Mouse (Mus musculus): ENCODE measurements around the gene Foxred2. TPM values are rescaled to one million over a fixed set of nuclear protein-coding genes. Genes with fewer than 3 reads are reported as not detected.

Foxred2 gene
- polyA plus RNA-seq (2015; fragmentation: Nextera tagmentation; extraction: Ambion mirVana), result 0.21 and 0.24 TPM in 2 replicates

GRCm38 (mm10) chr15:77956404-77956901 is at the start of gene Foxred2:
Gene Foxred2, minus strand, starts transcription at chr15:77956722.
- H3K27me3 ChIP-seq (replicated peaks; ENCODE audit: insufficient read depth, low read length), result peaks cover 10% of the 10 kb centered on the region
- H3K4me3 ChIP-seq (ENCODE audit: low read depth, low read length), result peak within 1 kb of the TSS; percentile 33
- DNase-seq (ENCODE audit: low spot score) (peak; percentile 91), ATAC-seq (peak; percentile 98)
- no peak within 1 kb of the TSS for H3K27ac ChIP-seq (ENCODE audit: low read length)
- H3K9ac ChIP-seq (replicated peaks; ENCODE audit: low read depth), result no peak within 1 kb of the TSS
- peaks cover 10% of the 10 kb centered on the region for H3K4me1 ChIP-seq (ENCODE audit: insufficient read depth, low read depth, low read length)
- H3K9me3 ChIP-seq (ENCODE audit: low read length), result no peaks in the 10 kb centered on the region
- H3K4me2 ChIP-seq (replicated peaks; ENCODE audit: low read depth, low read length), result peak within 1 kb of the TSS; percentile 64
- peaks cover 21% of the 10 kb centered on the region for H3K36me3 ChIP-seq (ENCODE audit: insufficient read depth, low read length)
- 1% methylated on average over 32 of the region's 39 CpGs for WGBS
- TF ChIP-seq CTCF (IDR thresholded peaks at IDR 0.05) (peak; percentile 62), EP300 (IDR thresholded peaks at IDR 0.05) (no peak)

GRCm38 (mm10) chr15:78003929-78004328 is 47.4 kb upstream of the Foxred2 start:
- peak; percentile 32 for DNase-seq (ENCODE audit: low spot score)

GRCm38 (mm10) chr15:78001400-78001799 is 44.9 kb upstream of the Foxred2 start:
- no peak for ATAC-seq
- H3K4me1 ChIP-seq (ENCODE audit: insufficient read depth, low read depth, low read length), result no peaks in the 10 kb centered on the region
- H3K27me3 ChIP-seq (replicated peaks; ENCODE audit: insufficient read depth, low read length), result no peaks in the 10 kb centered on the region
- H3K4me3 ChIP-seq (ENCODE audit: low read depth, low read length), result no peak overlapping the region
- no peak overlapping the region for H3K4me2 ChIP-seq (replicated peaks; ENCODE audit: low read depth, low read length)
- no peak for DNase-seq (ENCODE audit: low spot score)
- H3K27ac ChIP-seq (ENCODE audit: low read length), result no peak overlapping the region
- no peak overlapping the region for H3K9ac ChIP-seq (replicated peaks; ENCODE audit: low read depth)
- TF ChIP-seq CTCF (IDR thresholded peaks at IDR 0.05) (no peak), EP300 (IDR thresholded peaks at IDR 0.05) (no peak)
- WGBS, result 29% methylated on average over 5 of the region's 5 CpGs
- no peaks in the 10 kb centered on the region for H3K9me3 ChIP-seq (ENCODE audit: low read length)
- H3K36me3 ChIP-seq (ENCODE audit: insufficient read depth, low read length), result no peaks in the 10 kb centered on the region

More at GRCm38 (mm10) chr15:78003929-78004328, 47.4 kb upstream of the Foxred2 start:
- Histone ChIP-seq H3K27me3 (replicated peaks; ENCODE audit: insufficient read depth, low read length) (no peaks in the 10 kb centered on the region), H3K4me2 (replicated peaks; ENCODE audit: low read depth, low read length) (no peak overlapping the region), H3K4me1 (ENCODE audit: insufficient read depth, low read depth, low read length) (no peaks in the 10 kb centered on the region), H3K9me3 (ENCODE audit: low read length) (no peaks in the 10 kb centered on the region), H3K27ac (ENCODE audit: low read length) (no peak overlapping the region), H3K36me3 (ENCODE audit: insufficient read depth, low read length) (no peaks in the 10 kb centered on the region), H3K9ac (replicated peaks; ENCODE audit: low read depth) (no peak overlapping the region), H3K4me3 (ENCODE audit: low read depth, low read length) (no peak overlapping the region)
- peak; percentile 57; the same call in 1 of the 2 replicates for ATAC-seq
- no peak for TF ChIP-seq EP300 (IDR thresholded peaks at IDR 0.05)
- TF ChIP-seq CTCF (IDR thresholded peaks at IDR 0.05), result no peak
- 22% methylated on average over 9 of the region's 9 CpGs for WGBS

GRCm38 (mm10) chr15:77988541-77988940 is 32.0 kb upstream of the Foxred2 start:
- ATAC-seq (no peak), DNase-seq (ENCODE audit: low spot score) (no peak)
- Histone ChIP-seq H3K4me2 (replicated peaks; ENCODE audit: low read depth, low read length) (no peak overlapping the region), H3K27me3 (replicated peaks; ENCODE audit: insufficient read depth, low read length) (no peaks in the 10 kb centered on the region), H3K27ac (ENCODE audit: low read length) (no peak overlapping the region), H3K9me3 (ENCODE audit: low read length) (no peaks in the 10 kb centered on the region), H3K9ac (replicated peaks; ENCODE audit: low read depth) (no peak overlapping the region), H3K4me3 (ENCODE audit: low read depth, low read length) (no peak overlapping the region), H3K36me3 (ENCODE audit: insufficient read depth, low read length) (no peaks in the 10 kb centered on the region), H3K4me1 (ENCODE audit: insufficient read depth, low read depth, low read length) (no peaks in the 10 kb centered on the region)
- TF ChIP-seq CTCF (IDR thresholded peaks at IDR 0.05), result no peak
- TF ChIP-seq EP300 (IDR thresholded peaks at IDR 0.05), result no peak
- WGBS, result 58% methylated on average over 5 of the region's 5 CpGs

- Histone ChIP-seq H3K9me3 (ENCODE audit: low read length) (no peaks in the 10 kb centered on the region), H3K27ac (ENCODE audit: low read length) (no peak overlapping the region), H3K4me1 (ENCODE audit: insufficient read depth, low read depth, low read length) (no peaks in the 10 kb centered on the region), H3K27me3 (replicated peaks; ENCODE audit: insufficient read depth, low read length) (no peaks in the 10 kb centered on the region), H3K9ac (replicated peaks; ENCODE audit: low read depth) (no peak overlapping the region), H3K4me3 (ENCODE audit: low read depth, low read length) (no peak overlapping the region), H3K36me3 (ENCODE audit: insufficient read depth, low read length) (no peaks in the 10 kb centered on the region), H3K4me2 (replicated peaks; ENCODE audit: low read depth, low read length) (no peak overlapping the region)
- WGBS, result 19% methylated on average over 3 of the region's 3 CpGs
- DNase-seq (ENCODE audit: low spot score), result no peak
- ATAC-seq, result no peak
- TF ChIP-seq EP300 (IDR thresholded peaks at IDR 0.05) (no peak), CTCF (IDR thresholded peaks at IDR 0.05) (no peak)
Observed at GRCm38 (mm10) chr15:77983391-77983790, 26.9 kb upstream of the Foxred2 start.

- TF ChIP-seq EP300 (IDR thresholded peaks at IDR 0.05), result no peak
- peak; percentile 72 for TF ChIP-seq CTCF (IDR thresholded peaks at IDR 0.05)
- ATAC-seq, result no peak
- 30% methylated on average over 18 of the region's 18 CpGs for WGBS
Observed at GRCm38 (mm10) chr15:77982195-77982939, 25.8 kb upstream of the Foxred2 start.

More at GRCm38 (mm10) chr15:77982195-77982939, 25.8 kb upstream of the Foxred2 start:
- H3K36me3 ChIP-seq (ENCODE audit: insufficient read depth, low read length), result no peaks in the 10 kb centered on the region
- no peaks in the 10 kb centered on the region for H3K9me3 ChIP-seq (ENCODE audit: low read length)
- no peak overlapping the region for H3K4me3 ChIP-seq (ENCODE audit: low read depth, low read length)
- no peak overlapping the region for H3K27ac ChIP-seq (ENCODE audit: low read length)
- no peaks in the 10 kb centered on the region for H3K27me3 ChIP-seq (replicated peaks; ENCODE audit: insufficient read depth, low read length)
- H3K4me2 ChIP-seq (replicated peaks; ENCODE audit: low read depth, low read length), result no peak overlapping the region
- peak; percentile 30 for DNase-seq (ENCODE audit: low spot score)
- H3K9ac ChIP-seq (replicated peaks; ENCODE audit: low read depth), result no peak overlapping the region
- no peaks in the 10 kb centered on the region for H3K4me1 ChIP-seq (ENCODE audit: insufficient read depth, low read depth, low read length)
